Mouse (Mus musculus) CD4-positive, CD25-positive, alpha-beta regulatory T cell, adult 4 months (primary cell): ENCODE measurements around the gene Cntnap1. TPM values are rescaled to one million over a fixed set of nuclear protein-coding genes. Genes with fewer than 3 reads are reported as not detected.
"Not testable (repeated sequence)": the region's sequence is repeated elsewhere in the genome, so short reads cannot be mapped to it uniquely, and the experiment has no call there.

Source experiments
- ATAC-seq: one replicate; pipeline ENCODE4 v1.8.0; 2017
- polyA plus RNA-seq, 2 experiments: library from polyadenylated mRNA; unstranded; fragments of 100-300 nt; shearing (Covaris generic); gene quantifications; one replicate each; pipeline ENCODE4 v1.2.1; 2017

Gene Cntnap1
- polyA plus RNA-seq: under 1 TPM in 1 of 2 experiments, not detected in 1; 0.17 TPM

DNA sequence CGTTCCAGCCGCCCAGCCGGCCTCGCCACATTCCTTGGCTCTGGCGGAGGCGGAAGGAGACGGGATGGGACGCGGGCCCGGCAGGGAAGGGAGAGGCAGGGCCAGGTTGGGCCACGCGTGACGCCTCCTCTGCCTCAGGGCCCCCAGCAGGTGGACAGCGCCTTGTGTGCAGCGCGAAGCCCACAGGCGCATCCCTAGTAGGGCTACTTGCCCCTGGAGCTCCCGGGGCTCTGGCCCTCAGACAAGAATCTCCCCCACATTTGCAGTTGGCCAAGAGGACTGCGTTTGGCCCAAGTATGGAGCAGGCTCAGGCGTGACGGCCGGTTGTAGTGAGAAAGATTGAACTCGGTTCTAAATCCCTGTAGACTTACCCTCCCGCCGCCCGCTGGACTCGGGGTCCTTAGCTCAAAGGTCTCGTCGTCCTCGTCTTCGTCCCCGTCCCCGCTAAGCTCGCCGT, at the start of gene Cntnap1:
Gene Cntnap1, plus strand, starts transcription at position 170 of the 457 bp plus-strand sequence.
- no peak for ATAC-seq

DNA sequence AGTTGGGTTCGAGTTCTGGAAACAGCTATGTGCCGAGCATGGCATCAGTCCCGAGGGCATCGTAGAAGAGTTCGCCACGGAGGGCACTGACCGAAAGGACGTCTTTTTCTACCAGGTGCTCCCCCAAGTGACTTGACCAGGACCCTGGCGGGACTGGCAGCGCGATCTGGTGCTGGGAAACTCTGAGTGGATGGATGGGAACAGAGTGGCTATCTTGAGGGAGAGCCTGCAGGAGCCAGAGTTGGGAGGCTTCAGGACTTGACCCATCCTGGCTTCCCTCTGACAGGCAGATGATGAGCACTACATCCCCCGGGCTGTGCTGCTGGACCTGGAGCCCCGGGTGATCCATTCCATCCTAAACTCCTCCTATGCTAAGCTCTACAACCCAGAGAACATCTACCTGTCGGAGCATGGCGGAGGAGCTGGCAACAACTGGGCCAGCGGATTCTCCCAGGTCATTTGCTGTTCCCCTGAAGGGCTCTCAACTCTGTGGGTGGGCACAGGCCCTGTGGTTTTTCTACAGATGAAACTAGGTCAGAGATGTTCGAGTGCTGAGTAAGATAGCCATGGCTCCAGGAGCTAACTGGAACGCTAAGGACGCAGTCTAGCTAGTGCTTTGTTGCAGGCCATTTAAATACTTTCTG, 49.7 kb upstream of the Cntnap1 start:
- no peak for ATAC-seq

GRCm38 (mm10) chr11:101124494-101124893, 45.8 kb upstream of the Cntnap1 start:
- not testable (repeated sequence) for ATAC-seq

DNA sequence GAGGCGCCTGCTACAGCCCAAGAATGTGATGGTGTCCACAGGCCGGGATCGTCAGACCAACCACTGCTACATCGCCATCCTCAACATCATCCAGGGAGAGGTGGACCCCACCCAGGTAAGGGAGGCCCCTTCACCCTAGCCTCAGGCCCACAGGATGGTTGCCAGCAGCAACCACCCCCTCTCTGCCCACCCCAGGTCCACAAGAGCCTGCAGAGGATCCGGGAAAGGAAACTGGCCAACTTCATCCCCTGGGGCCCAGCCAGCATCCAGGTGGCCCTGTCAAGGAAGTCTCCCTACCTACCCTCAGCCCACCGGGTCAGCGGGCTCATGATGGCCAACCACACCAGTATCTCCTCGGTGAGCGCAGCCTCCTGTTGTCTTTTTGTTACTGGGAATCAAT, 45.3 kb upstream of the Cntnap1 start:
- not testable (repeated sequence) for ATAC-seq

- ATAC-seq: no peak
These were observed 43.2 kb upstream of the Cntnap1 start for GRCm38 (mm10) chr11:101127075-101127474.

GRCm38 (mm10) chr11:101128996-101129577, 41.2 kb upstream of the Cntnap1 start:
- ATAC-seq: no peak

GRCm38 (mm10) chr11:101130056-101130756, 40.1 kb upstream of the Cntnap1 start:
- no peak for ATAC-seq

- ATAC-seq: no peak
These were observed 39.1 kb upstream of the Cntnap1 start for GRCm38 (mm10) chr11:101131187-101131586.

DNA sequence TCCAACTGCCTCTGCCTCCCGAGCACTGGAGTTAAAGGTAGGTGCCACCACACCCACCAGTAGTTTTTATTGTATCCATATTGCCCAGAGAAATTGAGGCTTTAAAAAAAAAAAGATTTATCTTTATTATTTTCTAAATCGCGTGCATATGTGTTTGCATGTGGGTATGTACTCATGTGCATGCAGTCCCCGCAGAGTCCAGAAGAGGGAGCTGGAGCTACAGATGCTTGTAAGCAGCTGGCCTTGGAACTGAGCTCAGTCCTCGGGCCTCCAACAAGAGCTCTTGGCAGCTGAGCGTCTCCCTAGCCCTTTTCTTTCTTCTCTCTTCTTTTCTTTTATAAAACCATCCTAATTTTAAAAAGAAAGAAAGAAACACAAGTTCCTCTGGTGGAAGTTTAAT, 38.6 kb upstream of the Cntnap1 start:
- ATAC-seq: no peak

DNA sequence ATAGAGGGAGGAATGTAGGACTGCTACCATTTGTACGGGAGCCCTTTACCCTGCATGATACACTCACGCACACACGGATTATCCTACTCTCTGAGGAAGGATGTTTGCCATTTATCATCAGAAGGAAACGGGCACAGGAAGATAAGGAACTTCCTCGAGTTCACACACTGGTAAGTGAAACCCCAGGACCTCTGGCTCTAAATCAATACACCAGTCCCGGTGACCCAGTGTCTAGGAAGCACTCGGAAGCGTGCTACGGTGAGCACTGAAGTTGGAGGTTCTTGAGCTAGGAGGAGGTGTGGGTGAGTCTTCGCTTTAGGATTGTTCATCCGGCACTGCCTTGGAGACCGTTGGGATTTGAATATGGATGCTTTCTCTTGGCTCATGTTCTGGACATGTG, 37.3 kb upstream of the Cntnap1 start:
- ATAC-seq: no peak

GRCm38 (mm10) chr11:101134217-101134865, 36.0 kb upstream of the Cntnap1 start:
- ATAC-seq: no peak

GRCm38 (mm10) chr11:101137000-101137399, 33.3 kb upstream of the Cntnap1 start:
- ATAC-seq: no peak

DNA sequence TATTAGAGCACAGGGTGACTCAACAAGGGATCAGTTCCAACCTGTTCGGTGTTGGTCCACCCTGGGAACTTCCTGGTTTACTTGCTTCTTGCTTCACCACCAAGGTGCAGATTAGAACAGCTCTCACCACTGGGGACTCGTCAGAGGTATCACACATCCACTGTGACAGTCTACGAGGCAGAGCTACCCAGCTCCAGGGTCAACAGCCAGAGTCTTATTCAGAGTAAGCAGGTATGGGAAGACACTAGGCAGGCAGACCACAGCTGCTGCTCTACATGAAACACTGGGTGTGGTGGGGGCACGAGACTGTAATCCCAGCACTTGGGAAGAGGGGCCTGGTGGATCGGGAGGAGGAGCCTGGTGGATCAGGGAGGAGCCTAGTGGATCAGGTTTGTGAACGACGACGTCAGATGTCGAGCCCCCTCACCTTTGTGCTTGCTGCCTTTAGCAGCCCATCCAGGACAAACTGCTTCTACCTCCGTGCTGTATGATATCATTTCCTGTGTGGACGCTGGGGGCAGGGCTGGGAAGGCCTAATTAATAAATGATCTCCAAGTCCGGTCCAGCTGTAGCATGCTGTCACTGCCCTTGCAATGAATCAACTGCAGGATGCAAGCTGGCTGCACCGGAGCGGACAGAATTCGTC, 31.7 kb upstream of the Cntnap1 start:
- no peak for ATAC-seq

DNA sequence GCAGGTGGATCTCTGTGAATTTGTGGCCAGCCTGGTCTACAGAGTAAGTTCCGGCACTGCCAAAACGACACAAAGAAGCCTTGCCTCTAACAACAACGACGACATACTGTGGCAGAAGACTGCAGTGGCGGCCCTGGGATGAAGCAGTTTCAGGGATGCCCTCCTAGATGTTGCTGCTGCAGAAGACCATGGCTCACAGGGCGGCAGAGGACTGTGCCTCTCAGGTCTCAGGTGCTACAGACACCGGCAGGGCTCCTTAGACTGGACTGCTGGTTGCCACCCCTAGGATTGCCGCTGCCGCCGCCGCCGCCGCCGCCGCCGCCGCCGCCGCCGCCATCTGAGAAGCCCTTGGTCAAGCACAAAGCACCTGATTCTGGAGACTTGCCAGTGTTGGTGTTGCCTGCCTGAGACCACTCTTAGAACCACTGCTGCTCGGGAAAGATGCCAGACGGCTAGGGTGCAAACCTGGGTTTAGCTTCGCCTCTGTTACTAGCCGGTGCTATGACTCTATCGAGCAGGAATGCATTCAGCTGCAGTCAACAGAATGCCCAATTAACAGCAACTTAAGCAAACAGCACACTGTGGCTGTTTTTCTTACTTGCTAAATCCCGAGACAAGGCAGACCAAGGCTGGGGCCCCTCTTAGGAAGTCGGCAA, 30.0 kb upstream of the Cntnap1 start:
- ATAC-seq: no peak

DNA sequence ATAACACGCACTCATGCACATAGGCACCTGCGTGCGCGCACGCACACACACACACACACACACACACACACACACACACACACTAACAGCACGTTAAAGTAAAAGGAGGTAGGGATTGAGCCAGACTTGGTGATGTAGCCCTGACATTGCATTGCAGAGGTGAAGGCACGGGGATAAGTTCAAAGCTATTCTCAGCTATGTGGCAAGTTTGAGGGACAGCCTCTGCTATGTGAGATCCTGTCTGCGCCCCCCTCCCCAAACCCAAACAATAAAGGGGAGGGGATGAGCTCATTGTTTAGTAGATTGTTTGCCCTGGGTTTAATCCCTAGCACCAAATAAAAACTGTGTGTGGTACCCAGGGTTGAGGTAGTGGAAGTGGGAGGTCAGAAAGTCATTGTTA, 29.2 kb upstream of the Cntnap1 start:
- no peak for ATAC-seq

- no peak for ATAC-seq
These were observed 27.9 kb upstream of the Cntnap1 start for GRCm38 (mm10) chr11:101142215-101142967.

DNA sequence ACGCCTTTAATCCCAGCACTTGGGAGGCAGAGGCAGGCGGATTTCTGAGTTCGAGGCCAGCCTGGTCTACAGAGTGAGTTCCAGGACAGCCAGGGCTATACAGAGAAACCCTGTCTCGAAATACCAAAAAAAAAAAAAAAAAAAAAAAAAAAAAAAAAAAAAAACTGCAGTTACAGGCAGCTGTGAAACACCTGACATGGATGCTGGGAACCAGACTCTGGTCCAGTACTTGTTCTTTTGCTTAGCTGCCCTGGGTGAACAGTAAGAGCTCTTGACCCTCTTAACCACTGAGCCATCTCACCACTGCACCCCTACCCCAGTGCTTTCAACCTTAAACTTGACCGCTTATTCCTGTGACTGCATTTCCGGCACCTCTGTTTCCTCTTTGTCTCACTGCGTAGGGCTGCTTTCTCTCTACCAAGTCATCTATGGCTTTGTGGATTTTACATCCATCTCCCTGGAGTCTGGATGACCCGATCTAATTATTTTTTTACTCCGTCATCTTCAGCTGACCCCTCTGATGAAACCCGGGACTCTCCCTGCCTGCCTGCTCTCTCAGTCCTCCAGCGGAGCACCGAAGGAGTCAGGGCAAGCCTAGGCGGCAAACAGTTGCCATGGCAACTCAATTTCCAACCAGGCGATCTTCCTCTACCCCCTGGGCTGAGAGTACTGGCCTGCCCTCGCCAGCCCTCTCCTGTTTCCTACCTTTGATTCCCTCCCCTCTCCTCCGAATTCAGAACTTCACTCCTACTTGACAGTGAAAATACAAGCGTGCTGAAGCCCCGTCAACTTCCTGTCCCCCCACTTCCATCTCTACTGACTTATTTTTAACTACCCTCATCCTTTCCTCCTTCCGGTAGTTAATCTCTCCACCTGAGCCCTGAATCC, 26.7 kb upstream of the Cntnap1 start:
- peak; percentile 81 for ATAC-seq

DNA sequence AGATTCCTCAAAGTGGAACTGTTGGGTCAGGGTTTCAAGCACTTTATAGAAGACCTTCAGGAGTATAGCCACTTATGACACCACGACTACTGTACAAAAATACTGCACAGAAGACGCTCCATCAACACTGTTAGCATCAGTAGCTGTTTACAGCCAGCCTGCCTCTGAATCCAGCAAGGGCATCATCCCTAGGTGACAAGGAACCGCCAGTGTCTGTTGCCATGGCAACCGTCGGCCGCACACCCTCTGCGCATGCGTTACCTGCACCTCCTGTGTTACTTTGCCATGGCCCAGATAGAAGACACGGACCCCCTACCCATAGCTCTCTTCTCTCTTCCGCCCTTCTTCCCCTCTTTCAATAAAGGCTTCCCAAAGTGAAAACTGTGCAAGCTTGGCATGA, 23.9 kb upstream of the Cntnap1 start:
- no peak for ATAC-seq

GRCm38 (mm10) chr11:101148751-101149150, 21.6 kb upstream of the Cntnap1 start:
- ATAC-seq: no peak
